Mouse (Mus musculus) MEL (cell line): ENCODE measurements around the gene Mprip. TPM values are rescaled to one million over a fixed set of nuclear protein-coding genes. Genes with fewer than 3 reads are reported as not detected.
"Not testable (repeated sequence)": the region's sequence is repeated elsewhere in the genome, so short reads cannot be mapped to it uniquely, and the experiment has no call there.

Experiments used
- DNase-seq: peaks from one replicate; pipeline ENCODE4 v3.0.0; 2011; ENCODE audit warnings: low read depth, low spot score
- H3K27ac ChIP-seq: 2 replicates; pipeline ENCODE4 v1.5.1; 2012; ENCODE audit warnings: low read depth, mild to moderate bottlenecking, control low read depth, low read length, moderate library complexity; ENCODE audit not compliant: control insufficient read depth
- H3K27me3 ChIP-seq, 2 experiments: fragments of 150-350 bp in 1 of 2; sonication (generic) in 1 of 2; 2 replicates each; pipeline ENCODE4 v1.6.1; 2012; ENCODE audit warnings: low read length in 2 of 2, mild to moderate bottlenecking in 2 of 2, improper control_type of control experiment in 1 of 2, moderate library complexity in 1 of 2; ENCODE audit not compliant: insufficient read depth in 2 of 2, control insufficient read depth in 1 of 2
- H3K36me3 ChIP-seq, 2 experiments: 2 replicates each; pipeline ENCODE4 v1.6.1; 2012 to 2014; ENCODE audit warnings: low read length in 2 of 2, improper control_type of control experiment in 1 of 2, inconsistent platforms in 1 of 2, mild to moderate bottlenecking in 1 of 2; ENCODE audit not compliant: insufficient read depth in 2 of 2, control insufficient read depth in 1 of 2
- H3K4me1 ChIP-seq, 2 experiments: fragments of 150-350 bp in 1 of 2; sonication (generic) in 1 of 2; 2 replicates each; pipeline ENCODE4 v1.6.1; 2012; ENCODE audit warnings: low read length in 2 of 2, improper control_type of control experiment in 1 of 2, mild to moderate bottlenecking in 1 of 2; ENCODE audit not compliant: insufficient read depth in 2 of 2, control insufficient read depth in 1 of 2
- H3K4me3 ChIP-seq, 2 experiments: fragments of 150-350 bp in 1 of 2; sonication (generic) in 1 of 2; 2 replicates each; pipeline ENCODE4 v1.5.1; 2012; ENCODE audit warnings: low read depth in 2 of 2, low read length in 2 of 2, mild to moderate bottlenecking in 2 of 2, moderate library complexity in 2 of 2, control low read depth in 1 of 2, improper control_type of control experiment in 1 of 2; ENCODE audit not compliant: control insufficient read depth in 1 of 2, insufficient read depth in 1 of 2
- H3K79me2 ChIP-seq: 2 replicates; pipeline ENCODE4 v1.6.1; 2012; ENCODE audit warnings: mild to moderate bottlenecking, low read length, moderate library complexity; ENCODE audit not compliant: control insufficient read depth, poor library complexity, insufficient read depth
- H3K9ac ChIP-seq: 2 replicates; pipeline ENCODE4 v1.6.1; 2012; ENCODE audit warnings: low read depth, mild to moderate bottlenecking, control low read depth, low read length, moderate library complexity; ENCODE audit not compliant: control insufficient read depth, poor library complexity, severe bottlenecking
- H3K9me3 ChIP-seq: fragments of 150-350 bp; sonication (generic); replicated peaks from 2 replicates; pipeline ENCODE4 v1.6.1; 2012; ENCODE audit warnings: mild to moderate bottlenecking, low read length, improper control_type of control experiment, moderate library complexity; ENCODE audit not compliant: insufficient read depth
- CHD2 ChIP-seq: IDR thresholded peaks from 2 replicates; pipeline ENCODE4 v1.6.1; 2011; ENCODE audit warnings: low read length, improper control_type of control experiment
- CTCF ChIP-seq, 3 experiments: IDR thresholded peaks in 2 of 3; conservative IDR thresholded peaks in 1 of 3; 2 replicates each; pipeline ENCODE4 v1.5.1; 2011 to 2012; ENCODE audit warnings: low read length in 3 of 3, low read depth in 2 of 3, mild to moderate bottlenecking in 2 of 3, improper control_type of control experiment in 1 of 3, inconsistent platforms in 1 of 3, mixed read lengths in 1 of 3, moderate library complexity in 1 of 3; ENCODE audit not compliant: control insufficient read depth in 1 of 3, insufficient read depth in 1 of 3, poor library complexity in 1 of 3, severe bottlenecking in 1 of 3
- ELF1 ChIP-seq: IDR thresholded peaks from 2 replicates; pipeline ENCODE4 v1.6.1; 2014; ENCODE audit warnings: low read depth, mild to moderate bottlenecking, inconsistent platforms, low read length, improper control_type of control experiment, moderate library complexity
- EP300 ChIP-seq, 2 experiments: IDR thresholded peaks; 2 replicates each; pipeline ENCODE4 v1.6.1; 2011; ENCODE audit warnings: improper control_type of control experiment in 2 of 2, low read length in 2 of 2, low read depth in 1 of 2, mild to moderate bottlenecking in 1 of 2
- HCFC1 ChIP-seq: IDR thresholded peaks from 2 replicates; pipeline ENCODE4 v1.6.1; 2012; ENCODE audit warnings: low read depth, mild to moderate bottlenecking, inconsistent platforms, low read length, improper control_type of control experiment, moderate library complexity
- JUND ChIP-seq: IDR thresholded peaks from 2 replicates; pipeline ENCODE4 v1.6.1; 2011; ENCODE audit warnings: low read depth, mild to moderate bottlenecking, improper control_type of control experiment, low read length
- MAX ChIP-seq: IDR thresholded peaks from 2 replicates; pipeline ENCODE4 v1.6.1; 2011; ENCODE audit warnings: low read length, improper control_type of control experiment
- POLR2AphosphoS2 ChIP-seq: IDR thresholded peaks from 2 replicates; pipeline ENCODE4 v1.6.1; 2011; ENCODE audit warnings: low read length, improper control_type of control experiment
- RCOR1 ChIP-seq: IDR thresholded peaks from 2 replicates; pipeline ENCODE4 v1.6.1; 2012; ENCODE audit warnings: low read depth, mild to moderate bottlenecking, inconsistent platforms, low read length, improper control_type of control experiment
- SIN3A ChIP-seq: IDR thresholded peaks from 2 replicates; pipeline ENCODE4 v1.6.1; 2012; ENCODE audit warnings: low read length, improper control_type of control experiment, inconsistent platforms
- SMC3 ChIP-seq: IDR thresholded peaks from 2 replicates; pipeline ENCODE4 v1.6.1; 2011; ENCODE audit warnings: low read depth, low read length, improper control_type of control experiment
- TAL1 ChIP-seq: IDR thresholded peaks from 2 replicates; pipeline ENCODE4 v1.6.1; 2012; ENCODE audit warnings: mild to moderate bottlenecking, inconsistent platforms, low read length, moderate library complexity, mixed read lengths
- TCF12 ChIP-seq: IDR thresholded peaks from 2 replicates; pipeline ENCODE4 v1.6.1; 2014; ENCODE audit warnings: low read depth, mild to moderate bottlenecking, inconsistent platforms, low read length, improper control_type of control experiment, moderate library complexity
- UBTF ChIP-seq: IDR thresholded peaks from 2 replicates; pipeline ENCODE4 v1.6.1; 2012; ENCODE audit warnings: low read depth, mild to moderate bottlenecking, inconsistent platforms, low read length, improper control_type of control experiment, moderate library complexity, borderline replicate concordance; ENCODE audit not compliant: insufficient read depth
- USF1 ChIP-seq: IDR thresholded peaks from 2 replicates; pipeline ENCODE4 v1.6.1; 2014; ENCODE audit warnings: low read depth, mild to moderate bottlenecking, inconsistent platforms, low read length, improper control_type of control experiment, moderate library complexity
- ZKSCAN1 ChIP-seq: IDR thresholded peaks from 2 replicates; pipeline ENCODE4 v1.6.1; 2012; ENCODE audit warnings: low read depth, mild to moderate bottlenecking, inconsistent platforms, low read length, improper control_type of control experiment, moderate library complexity
- ZMIZ1 ChIP-seq: IDR thresholded peaks from 2 replicates; pipeline ENCODE4 v1.6.1; 2012; ENCODE audit warnings: low read depth, mild to moderate bottlenecking, inconsistent platforms, low read length, improper control_type of control experiment, moderate library complexity
- ZNF384 ChIP-seq: IDR thresholded peaks from 2 replicates; pipeline ENCODE4 v1.6.1; 2012; ENCODE audit warnings: low read depth, mild to moderate bottlenecking, inconsistent platforms, low read length, improper control_type of control experiment
- polyA plus RNA-seq, 2 experiments: library from polyadenylated mRNA; stranded (reverse) in 1 of 2; unstranded in 1 of 2; fragments of >175 nt in 1 of 2; fragments of >200 nt in 1 of 2; gene quantifications; 2 replicates each; pipeline versions ENCODE4 v1.2.1 to v1.2.4; 2012; ENCODE audit warnings: low replicate concordance in 2 of 2, low read depth in 1 of 2; ENCODE audit not compliant: insufficient read length in 2 of 2, insufficient read depth in 1 of 2, missing spikeins in 1 of 2
- total RNA-seq: library from RNA; depleted of rRNA; stranded (reverse); fragments of 300-350 nt; gene quantifications from 2 replicates; pipeline ENCODE4 v1.2.3, GENCODE M21; 2012

Mprip gene
- total and polyA plus RNA-seq, 3 experiments = 103 to 174 (median 142) TPM

DNA sequence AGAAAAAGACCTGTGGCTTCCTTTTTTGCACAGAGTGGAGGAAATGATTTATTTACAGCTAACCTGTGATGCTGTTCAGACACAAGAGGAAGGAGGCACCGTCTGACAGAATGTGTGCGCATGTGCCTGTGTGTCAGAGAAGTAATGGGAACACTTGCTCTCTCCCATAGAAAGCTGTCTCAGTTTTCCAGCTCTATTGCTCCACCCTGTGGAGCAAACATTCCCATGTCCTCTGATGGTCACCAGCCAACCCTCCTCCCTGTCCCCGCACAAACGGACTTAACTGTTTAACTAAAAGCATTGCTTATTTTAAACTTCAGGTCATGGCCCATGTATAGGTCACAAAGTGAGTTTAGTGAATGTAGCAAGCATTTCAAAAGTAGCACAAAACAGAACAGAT, 47.0 kb upstream of the Mprip start:
- H3K79me2 ChIP-seq = no peaks in the 10 kb centered on the region
- peaks cover 20 to 23% of the 10 kb centered on the region in 2 experiments for H3K27me3 ChIP-seq
- H3K36me3 ChIP-seq = peaks cover 0 to 2% of the 10 kb centered on the region in 2 experiments; a peak in 1 of 4 replicates
- no peak overlapping the region for H3K27ac ChIP-seq
- no peak for DNase-seq
- no peaks in the 10 kb centered on the region for H3K4me1 ChIP-seq
- no peaks in the 10 kb centered on the region for H3K9me3 ChIP-seq
- no peak overlapping the region for H3K4me3 ChIP-seq
- TF ChIP-seq HCFC1 (no peak), SMC3 (peak; percentile 13; the same call in 1 of the 2 replicates), CTCF (IDR thresholded peaks at IDR 0.05 in 2 of 3, conservative IDR thresholded peaks at IDR 0.05 in 1 of 3; ENCODE audit: control insufficient read depth in 1 of 3, insufficient read depth in 1 of 3, low read depth in 2 of 3, low read length in 3 of 3, poor library complexity in 1 of 3, severe bottlenecking in 1 of 3) (peak in 1 of 3 experiments; percentile 20; a peak in 1 of 6 replicates)
- TF ChIP-seq, all 39 proteins: peak for 2
- H3K9ac ChIP-seq = no peak overlapping the region

GRCm38 (mm10) chr11:59616986-59617385, 44.1 kb upstream of the Mprip start:
- not testable (repeated sequence) for H3K4me3 ChIP-seq, H3K79me2 ChIP-seq, H3K36me3 ChIP-seq, H3K9ac ChIP-seq, H3K27ac ChIP-seq, H3K4me1 ChIP-seq, H3K9me3 ChIP-seq
- DNase-seq = peak; percentile 47
- peaks cover 11 to 20% of the 10 kb centered on the region in 2 experiments for H3K27me3 ChIP-seq

- Histone ChIP-seq H3K27ac (no peak overlapping the region), H3K36me3 (no peaks in the 10 kb centered on the region; a peak in 1 of 4 replicates), H3K9ac (no peak overlapping the region), H3K79me2 (no peaks in the 10 kb centered on the region), H3K4me1 (peaks cover 0 to 2% of the 10 kb centered on the region in 2 experiments; a peak in 1 of 4 replicates), H3K4me3 (no peak overlapping the region), H3K9me3 (no peaks in the 10 kb centered on the region)
- DNase-seq = no peak
- no peak for TF ChIP-seq TAL1
- TF ChIP-seq, all 39 proteins: peak for 0
- H3K27me3 ChIP-seq = peaks cover 4 to 13% of the 10 kb centered on the region in 2 experiments; a peak in 3 of 4 replicates
These were observed 38.9 kb upstream of the Mprip start for GRCm38 (mm10) chr11:59622214-59622613.

- H3K9me3 ChIP-seq = no peaks in the 10 kb centered on the region
- H3K4me3 ChIP-seq = no peak overlapping the region
- H3K9ac ChIP-seq = no peak overlapping the region
- no peaks in the 10 kb centered on the region for H3K79me2 ChIP-seq
- H3K4me1 ChIP-seq = peaks cover 0 to 2% of the 10 kb centered on the region in 2 experiments; a peak in 1 of 4 replicates
- DNase-seq = peak; percentile 96
- peaks cover 0 to 9% of the 10 kb centered on the region in 2 experiments; a peak in 3 of 4 replicates for H3K27me3 ChIP-seq
- no peak overlapping the region for H3K27ac ChIP-seq
- no peaks in the 10 kb centered on the region for H3K36me3 ChIP-seq
- TF ChIP-seq EP300 (IDR thresholded peaks at IDR 0.05; ENCODE audit: low read depth in 1 of 2, low read length in 2 of 2) = peak in 1 of 2 experiments; percentile 55; a peak in 2 of 4 replicates
- peak; percentile 65 for TF ChIP-seq ZNF384
- TF ChIP-seq TCF12 = no peak
- no peak for TF ChIP-seq JUND
- TF ChIP-seq HCFC1 = no peak
- peak; percentile 97 for TF ChIP-seq SMC3
- peak; percentile 88; the same call in 1 of the 2 replicates for TF ChIP-seq SIN3A
- no peak for TF ChIP-seq TAL1
- TF ChIP-seq USF1 = peak; percentile 32; the same call in 1 of the 2 replicates
- peak; percentile 36; the same call in 1 of the 2 replicates for TF ChIP-seq RCOR1
- TF ChIP-seq UBTF = no peak
- no peak for TF ChIP-seq ZMIZ1
- TF ChIP-seq CTCF (IDR thresholded peaks at IDR 0.05 in 2 of 3, conservative IDR thresholded peaks at IDR 0.05 in 1 of 3; ENCODE audit: control insufficient read depth in 1 of 3, insufficient read depth in 1 of 3, low read depth in 2 of 3, low read length in 3 of 3, poor library complexity in 1 of 3, severe bottlenecking in 1 of 3) = peak; percentile 84 to 96 (median 90)
- TF ChIP-seq ELF1 = peak; percentile 79
- no peak for TF ChIP-seq POLR2AphosphoS2
- TF ChIP-seq CHD2 = no peak
- peak; percentile 64 for TF ChIP-seq MAX
- no peak for TF ChIP-seq ZKSCAN1
These were observed 37.0 kb upstream of the Mprip start for GRCm38 (mm10) chr11:59624017-59624630.
